Mouse (Mus musculus): ENCODE data around the gene Xpo6.

- no peak for TF ChIP-seq CTCF (IDR thresholded peaks at IDR 0.05)
- TF ChIP-seq EP300 (IDR thresholded peaks at IDR 0.05): no peak
Measured at GRCm38 (mm10) chr7:126070321-126070720, 130.0 kb downstream of the Xpo6 start.

Data from lung, postnatal 0 days (tissue).